Mouse (Mus musculus) bone marrow, adult 2 months (tissue): ENCODE measurements around the gene Tmcc3. TPM values are rescaled to one million over a fixed set of nuclear protein-coding genes. Genes with fewer than 3 reads are reported as not detected.

Experiments
- H3K27ac ChIP-seq: fragments of 200-500 bp; 2 replicates; pipeline ENCODE4 v1.5.1; 2012; ENCODE audit warnings: low read depth, mild to moderate bottlenecking, control low read depth, inconsistent platforms, low read length; ENCODE audit not compliant: control insufficient read depth, poor library complexity, insufficient read depth
- H3K4me1 ChIP-seq: fragments of 200-500 bp; 2 replicates; pipeline ENCODE4 v1.6.1; 2011; ENCODE audit warnings: low read length; ENCODE audit not compliant: control insufficient read depth, insufficient read depth
- H3K4me3 ChIP-seq: fragments of 200-500 bp; replicated peaks from 2 replicates; pipeline ENCODE3; 2011; ENCODE audit warnings: mild to moderate bottlenecking, low read depth, low read length, control low read depth; ENCODE audit not compliant: control insufficient read depth
- CTCF ChIP-seq: fragments of 200-500 bp; IDR thresholded peaks from 2 replicates; pipeline ENCODE4 v1.5.1; 2011; ENCODE audit warnings: low read length, control low read depth; ENCODE audit not compliant: control insufficient read depth, insufficient read depth
- POLR2A ChIP-seq: fragments of 200-500 bp; IDR thresholded peaks from 2 replicates; pipeline ENCODE4 v1.6.1; 2011; ENCODE audit warnings: low read depth, mild to moderate bottlenecking, control low read depth, low read length, borderline replicate concordance; ENCODE audit not compliant: control insufficient read depth
- WGBS: fragments of 180-500 bp; shearing (Covaris S2); methylation state at CpG from one replicate; pipeline ENCODE4 v1.1.7; 2018; 5-methylcytosine and 5-hydroxymethylcytosine counted together
- polyA plus RNA-seq: library from polyadenylated mRNA; stranded (reverse); fragments of >200 nt; gene quantifications from 2 replicates; pipeline ENCODE4 v1.2.4, GENCODE M21; 2011; ENCODE audit warnings: low replicate concordance; ENCODE audit not compliant: missing spikeins, insufficient read depth, insufficient read length

The Tmcc3 gene
- polyA plus RNA-seq, 1 experiment, result 5.9 TPM

GRCm38 (mm10) chr10:94342256-94342655 is 30.5 kb downstream of the Tmcc3 start:
- WGBS, result 76% methylated on average over 7 of the region's 7 CpGs
- Histone ChIP-seq H3K4me3 (no peak overlapping the region), H3K27ac (no peak overlapping the region), H3K4me1 (no peaks in the 10 kb centered on the region; the same call in 1 of the 2 replicates)
- TF ChIP-seq POLR2A (no peak), CTCF (no peak)

- Histone ChIP-seq H3K4me3 (no peak overlapping the region), H3K4me1 (no peaks in the 10 kb centered on the region; the same call in 1 of the 2 replicates), H3K27ac (no peak overlapping the region)
- TF ChIP-seq POLR2A, result no peak
- TF ChIP-seq CTCF, result no peak
- WGBS, result 80% methylated on average over 7 of the region's 7 CpGs
Measured at GRCm38 (mm10) chr10:94343581-94343980, 31.8 kb downstream of the Tmcc3 start.

GRCm38 (mm10) chr10:94344631-94345417 is 33.1 kb downstream of the Tmcc3 start:
- Histone ChIP-seq H3K4me3 (no peak overlapping the region), H3K4me1 (no peaks in the 10 kb centered on the region; the same call in 1 of the 2 replicates), H3K27ac (no peak overlapping the region)
- TF ChIP-seq POLR2A, result no peak
- no peak for TF ChIP-seq CTCF
- 52% methylated on average over 22 of the region's 22 CpGs for WGBS

- Histone ChIP-seq H3K27ac (no peak overlapping the region), H3K4me3 (no peak overlapping the region), H3K4me1 (no peaks in the 10 kb centered on the region; the same call in 1 of the 2 replicates)
- 66% methylated on average over 7 of the region's 7 CpGs for WGBS
- TF ChIP-seq POLR2A (no peak), CTCF (no peak)
Measured at GRCm38 (mm10) chr10:94345509-94346252, 33.9 kb downstream of the Tmcc3 start.

- TF ChIP-seq POLR2A (no peak), CTCF (no peak)
- H3K4me3 ChIP-seq, result no peak overlapping the region
- 88% methylated on average over 7 of the region's 7 CpGs for WGBS
- H3K27ac ChIP-seq, result no peak overlapping the region
- no peaks in the 10 kb centered on the region; the same call in 1 of the 2 replicates for H3K4me1 ChIP-seq
Measured at GRCm38 (mm10) chr10:94346596-94346995, 34.8 kb downstream of the Tmcc3 start.

GRCm38 (mm10) chr10:94347296-94347695 is 35.5 kb downstream of the Tmcc3 start:
- Histone ChIP-seq H3K4me3 (no peak overlapping the region), H3K4me1 (no peaks in the 10 kb centered on the region; the same call in 1 of the 2 replicates), H3K27ac (no peak overlapping the region)
- no peak for TF ChIP-seq CTCF
- TF ChIP-seq POLR2A, result no peak
- WGBS, result 87% methylated on average over 10 of the region's 10 CpGs

- TF ChIP-seq POLR2A, result no peak
- no peak for TF ChIP-seq CTCF
- WGBS, result 92% methylated on average over 10 of the region's 10 CpGs
- Histone ChIP-seq H3K4me1 (no peaks in the 10 kb centered on the region; the same call in 1 of the 2 replicates), H3K4me3 (no peak overlapping the region), H3K27ac (no peak overlapping the region)
Measured at GRCm38 (mm10) chr10:94347959-94348358, 36.2 kb downstream of the Tmcc3 start.

GRCm38 (mm10) chr10:94350207-94350606 is 38.5 kb downstream of the Tmcc3 start:
- no peak overlapping the region for H3K4me3 ChIP-seq
- peaks cover 2% of the 10 kb centered on the region; the same call in 1 of the 2 replicates for H3K4me1 ChIP-seq
- H3K27ac ChIP-seq, result no peak overlapping the region
- TF ChIP-seq POLR2A (no peak), CTCF (no peak)
- 76% methylated on average over 5 of the region's 5 CpGs for WGBS
